Mouse (Mus musculus): ENCODE measurements around the gene Adgrg5. TPM values are rescaled to one million over a fixed set of nuclear protein-coding genes. Genes with fewer than 3 reads are reported as not detected.

Gene Adgrg5
- total RNA-seq (2022): under 1 TPM in 1 of 4 experiments, not detected in 3; 0.57 TPM

- no peak for DNase-seq (ENCODE audit: low spot score)
Observed at GRCm38 (mm10) chr8:94923405-94923804, at the start of gene Adgrg5. Gene Adgrg5, plus strand, starts transcription at chr8:94923694.

GRCm38 (mm10) chr8:94874358-94874757, 49.1 kb upstream of the Adgrg5 start:
- peak; percentile 73 for DNase-seq (ENCODE audit: low spot score)

- no peak for DNase-seq (ENCODE audit: low spot score)
Observed at GRCm38 (mm10) chr8:94875096-94875870, 48.2 kb upstream of the Adgrg5 start.

- DNase-seq (ENCODE audit: low spot score): no peak
Observed at GRCm38 (mm10) chr8:94875871-94876150, 47.7 kb upstream of the Adgrg5 start.

- DNase-seq (ENCODE audit: low spot score): peak; percentile 84
Observed at GRCm38 (mm10) chr8:94876197-94876730, 47.2 kb upstream of the Adgrg5 start, which contains the start of gene Dok4. Gene Dok4, minus strand, starts transcription at chr8:94876330.

GRCm38 (mm10) chr8:94876820-94877219, 46.7 kb upstream of the Adgrg5 start:
- DNase-seq (ENCODE audit: low spot score): no peak

- no peak for DNase-seq (ENCODE audit: low spot score)
Observed at GRCm38 (mm10) chr8:94880742-94881141, 42.8 kb upstream of the Adgrg5 start.

GRCm38 (mm10) chr8:94888383-94889036, 35.0 kb upstream of the Adgrg5 start:
- no peak for DNase-seq (ENCODE audit: low spot score)

- no peak for DNase-seq (ENCODE audit: low spot score)
Observed at GRCm38 (mm10) chr8:94892917-94893316, 30.6 kb upstream of the Adgrg5 start.

- no peak for DNase-seq (ENCODE audit: low spot score)
Observed at GRCm38 (mm10) chr8:94899262-94899661, 24.2 kb upstream of the Adgrg5 start.

GRCm38 (mm10) chr8:94900617-94901016, 22.9 kb upstream of the Adgrg5 start:
- no peak for DNase-seq (ENCODE audit: low spot score)

- DNase-seq (ENCODE audit: low spot score): no peak
Observed at GRCm38 (mm10) chr8:94901031-94901430, 22.5 kb upstream of the Adgrg5 start.

- no peak for DNase-seq (ENCODE audit: low spot score)
Observed at GRCm38 (mm10) chr8:94903709-94904108, 19.8 kb upstream of the Adgrg5 start.

- DNase-seq (ENCODE audit: low spot score): peak; percentile 92
Observed at GRCm38 (mm10) chr8:94904450-94905175, 18.9 kb upstream of the Adgrg5 start.

- DNase-seq (ENCODE audit: low spot score): peak; percentile 55
Observed at GRCm38 (mm10) chr8:94907591-94908300, 15.7 kb upstream of the Adgrg5 start.

- peak; percentile 87 for DNase-seq (ENCODE audit: low spot score)
Observed at GRCm38 (mm10) chr8:94908847-94909246, 14.6 kb upstream of the Adgrg5 start.

GRCm38 (mm10) chr8:94913061-94913660, 10.3 kb upstream of the Adgrg5 start:
- no peak for DNase-seq (ENCODE audit: low spot score)

GRCm38 (mm10) chr8:94914256-94914655, 9.2 kb upstream of the Adgrg5 start:
- no peak for DNase-seq (ENCODE audit: low spot score)

GRCm38 (mm10) chr8:94914701-94915101, 8.8 kb upstream of the Adgrg5 start:
- no peak for DNase-seq (ENCODE audit: low spot score)

- no peak for DNase-seq (ENCODE audit: low spot score)
Observed at GRCm38 (mm10) chr8:94916311-94916959, 7.1 kb upstream of the Adgrg5 start.

GRCm38 (mm10) chr8:94916960-94917324, 6.6 kb upstream of the Adgrg5 start:
- no peak for DNase-seq (ENCODE audit: low spot score)

All from heart, adult 8-10 months (tissue).